Mouse (Mus musculus) liver, embryonic 13.5 days (tissue): Measurements from ENCODE around the gene Bag6. TPM values are rescaled to one million over a fixed set of nuclear protein-coding genes. Genes with fewer than 3 reads are reported as not detected.

Experiments
- ATAC-seq: fragments of 200-750 bp; cut with Nextera tagmentation; 2 replicates; pipeline ENCODE4 v1.8.0; 2017; ENCODE audit warnings: low read depth, mild to moderate bottlenecking, moderate number of reproducible peaks, moderate library complexity
- DNase-seq: peaks from one replicate; pipeline ENCODE4 v3.0.0; 2022
- H3K27ac ChIP-seq: fragments of 300-500 bp; sonication (generic); 2 replicates; pipeline ENCODE4 v1.5.1; 2015; ENCODE audit warnings: moderate library complexity, mild to moderate bottlenecking, inconsistent platforms
- H3K27me3 ChIP-seq: fragments of 300-500 bp; sonication (generic); 2 replicates; pipeline ENCODE4 v1.6.1; 2015; ENCODE audit warnings: mild to moderate bottlenecking, inconsistent platforms
- H3K36me3 ChIP-seq: fragments of 300-500 bp; sonication (generic); 2 replicates; pipeline ENCODE4 v1.6.1; 2015; ENCODE audit warnings: mild to moderate bottlenecking, inconsistent platforms
- H3K4me1 ChIP-seq: fragments of 300-500 bp; sonication (generic); replicated peaks from 2 replicates; pipeline ENCODE4 v1.6.1; 2015; ENCODE audit warnings: inconsistent platforms
- H3K4me2 ChIP-seq: fragments of 300-500 bp; sonication (generic); 2 replicates; pipeline ENCODE4 v1.6.1; 2015; ENCODE audit warnings: inconsistent platforms, mild to moderate bottlenecking, moderate library complexity
- H3K4me3 ChIP-seq: fragments of 300-500 bp; sonication (generic); replicated peaks from 2 replicates; pipeline ENCODE4 v1.5.1; 2015; ENCODE audit warnings: mild to moderate bottlenecking, inconsistent platforms
- H3K9ac ChIP-seq: fragments of 300-500 bp; sonication (generic); 2 replicates; pipeline ENCODE4 v1.6.1; 2015; ENCODE audit warnings: mild to moderate bottlenecking, inconsistent platforms
- H3K9me3 ChIP-seq: fragments of 300-500 bp; sonication (generic); replicated peaks from 2 replicates; pipeline ENCODE4 v1.6.1; 2016; ENCODE audit warnings: inconsistent platforms
- WGBS: fragments of 180-500 bp; shearing (Covaris S2); methylation state at CpG from one replicate; pipeline ENCODE4 v1.1.7; 2015; ENCODE audit not compliant: insufficient replicate concordance; 5-methylcytosine and 5-hydroxymethylcytosine counted together
- polyA plus RNA-seq: library from polyadenylated mRNA; unstranded; fragments of >200 nt; fragmentation: Nextera tagmentation; extraction: Ambion mirVana; gene quantifications from 2 replicates; pipeline ENCODE4 v1.2.1, GENCODE M21; 2015

Bag6 gene
- 22.4 and 27.4 TPM in 2 replicates for polyA plus RNA-seq

DNA sequence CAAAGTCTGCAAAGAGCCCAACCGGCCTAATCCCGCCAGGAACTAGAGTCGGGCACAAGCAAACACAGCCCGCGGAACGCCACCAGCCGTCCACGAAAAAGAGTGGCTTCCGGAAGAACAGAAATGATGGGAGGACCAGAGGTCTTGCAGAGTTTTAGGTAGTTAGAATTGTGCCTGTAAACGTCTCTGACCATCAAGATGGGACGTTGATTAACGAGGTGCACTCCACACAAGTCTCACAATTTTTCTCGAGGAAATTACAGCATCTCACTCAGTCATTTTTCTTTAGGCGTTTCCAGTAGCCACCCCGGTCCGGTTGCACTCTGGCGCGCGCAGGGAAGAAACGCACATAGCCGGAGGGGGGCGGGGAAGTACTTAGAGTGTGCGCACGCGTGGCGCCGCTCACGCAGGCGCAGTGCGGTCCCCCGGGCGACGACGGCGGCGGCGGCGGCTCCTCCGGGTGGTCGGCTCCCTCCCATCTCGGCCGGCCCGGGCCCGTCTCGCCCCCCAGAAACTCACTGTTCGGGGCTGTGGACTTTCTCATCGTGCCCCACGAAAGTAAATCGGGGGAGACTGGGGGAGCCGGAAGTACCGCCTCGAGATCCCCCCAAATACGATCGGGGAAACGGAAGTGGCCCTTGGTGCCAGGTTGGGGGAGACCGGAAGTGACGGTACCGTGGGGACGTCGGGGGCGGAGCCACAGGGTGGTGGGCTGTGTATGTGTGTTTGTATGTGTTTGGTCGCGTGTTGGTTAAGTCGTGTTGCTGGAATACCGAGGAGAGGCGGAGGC is at the start of gene Bag6:
Bag6 (plus strand) TSS at position 378 of the 790 bp plus-strand sequence.
- DNase-seq: peak; percentile 90
- ATAC-seq: peak; percentile 90
- peak within 1 kb of the TSS; percentile 89 for H3K27ac ChIP-seq
- peak within 1 kb of the TSS; percentile 81 for H3K9ac ChIP-seq
- peaks cover 45% of the 10 kb centered on the region for H3K4me1 ChIP-seq
- peak within 1 kb of the TSS; percentile 92 for H3K4me2 ChIP-seq
- peaks cover 27% of the 10 kb centered on the region for H3K36me3 ChIP-seq
- H3K9me3 ChIP-seq: no peaks in the 10 kb centered on the region
- no peaks in the 10 kb centered on the region for H3K27me3 ChIP-seq
- peak within 1 kb of the TSS; percentile 87 for H3K4me3 ChIP-seq
- WGBS: under 1% methylated on average over 66 of the region's 66 CpGs

DNA sequence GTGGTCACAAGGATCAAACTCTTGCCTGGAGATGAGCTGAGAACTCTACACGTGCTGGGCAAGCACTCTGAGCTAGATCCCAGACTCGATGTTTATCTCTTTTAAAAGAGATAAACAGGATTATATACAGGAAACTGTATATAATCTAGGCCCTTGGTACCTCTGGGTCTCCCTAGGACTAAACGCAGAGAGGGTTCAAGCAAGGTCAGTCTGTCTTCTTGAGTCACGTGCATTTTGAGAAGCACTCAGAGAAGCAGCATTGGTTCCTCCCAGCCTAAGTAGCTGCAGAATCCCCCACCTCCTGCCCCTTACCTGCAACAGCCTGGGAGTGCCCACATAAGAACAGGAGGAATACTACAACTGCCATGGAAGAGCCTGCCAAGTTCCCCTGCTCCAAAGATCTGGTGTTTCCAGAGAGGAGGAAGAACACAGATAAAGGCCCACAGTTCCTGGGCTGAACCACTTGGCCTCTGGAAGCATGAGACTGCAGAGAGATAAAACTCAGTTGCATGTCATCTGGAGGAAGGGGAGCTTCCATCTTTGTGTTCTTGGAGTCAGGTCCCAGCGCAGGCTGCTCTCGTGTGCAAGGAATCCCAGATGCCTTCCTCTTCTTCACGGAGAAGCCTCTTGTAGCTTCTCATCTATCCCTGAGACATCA is 49.6 kb upstream of the Bag6 start, which contains the start of gene Ly6g6f:
Ly6g6f (minus strand) TSS at position 403 of the 658 bp plus-strand sequence.
- peaks cover 37% of the 10 kb centered on the region for H3K4me1 ChIP-seq
- no peaks in the 10 kb centered on the region for H3K9me3 ChIP-seq
- WGBS: 40% methylated on average over 7 of the region's 7 CpGs

DNA sequence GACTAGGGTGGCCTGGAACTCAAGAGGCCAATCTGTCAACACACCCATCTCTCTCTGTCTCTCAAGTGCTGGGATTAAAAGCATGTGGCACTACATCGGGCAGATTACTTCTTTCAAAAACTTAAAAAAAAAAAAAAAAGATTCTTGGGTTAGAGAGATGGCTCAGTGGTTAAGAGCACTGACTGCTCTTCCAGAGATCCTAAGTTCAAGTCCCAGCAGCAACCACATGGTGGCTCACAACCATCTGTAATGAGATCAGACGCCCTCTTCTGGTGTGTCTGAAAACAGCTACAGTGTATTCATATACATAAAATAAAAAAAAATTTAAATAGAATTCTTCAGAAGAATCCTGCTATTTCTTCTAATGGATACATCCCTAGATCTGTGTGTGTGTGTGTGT is 46.8 kb upstream of the Bag6 start:
- Histone ChIP-seq H3K9me3 (no peaks in the 10 kb centered on the region), H3K4me2 (no peak overlapping the region), H3K4me1 (peaks cover 53% of the 10 kb centered on the region), H3K9ac (no peak overlapping the region), H3K4me3 (no peak overlapping the region), H3K27me3 (0 out of 2 replicates have a peak, but pooled peaks cover 4% of the 10 kb centered on the region), H3K27ac (no peak overlapping the region), H3K36me3 (peaks cover 25% of the 10 kb centered on the region)
- WGBS: 34% methylated on average over 2 of the region's 2 CpGs
- ATAC-seq (no peak), DNase-seq (no peak)

More for the DNA sequence above, 49.6 kb upstream of the Bag6 start, which contains the start of gene Ly6g6f:
- Histone ChIP-seq H3K27ac (peak within 1 kb of the TSS; percentile 43), H3K4me2 (no peak within 1 kb of the TSS), H3K9ac (no peak within 1 kb of the TSS; the same call in 1 of the 2 replicates), H3K36me3 (no peaks in the 10 kb centered on the region; the same call in 1 of the 2 replicates), H3K27me3 (0 out of 2 replicates have a peak, but pooled peaks cover 4% of the 10 kb centered on the region), H3K4me3 (no peak within 1 kb of the TSS)
- DNase-seq: no peak
- ATAC-seq: no peak

DNA sequence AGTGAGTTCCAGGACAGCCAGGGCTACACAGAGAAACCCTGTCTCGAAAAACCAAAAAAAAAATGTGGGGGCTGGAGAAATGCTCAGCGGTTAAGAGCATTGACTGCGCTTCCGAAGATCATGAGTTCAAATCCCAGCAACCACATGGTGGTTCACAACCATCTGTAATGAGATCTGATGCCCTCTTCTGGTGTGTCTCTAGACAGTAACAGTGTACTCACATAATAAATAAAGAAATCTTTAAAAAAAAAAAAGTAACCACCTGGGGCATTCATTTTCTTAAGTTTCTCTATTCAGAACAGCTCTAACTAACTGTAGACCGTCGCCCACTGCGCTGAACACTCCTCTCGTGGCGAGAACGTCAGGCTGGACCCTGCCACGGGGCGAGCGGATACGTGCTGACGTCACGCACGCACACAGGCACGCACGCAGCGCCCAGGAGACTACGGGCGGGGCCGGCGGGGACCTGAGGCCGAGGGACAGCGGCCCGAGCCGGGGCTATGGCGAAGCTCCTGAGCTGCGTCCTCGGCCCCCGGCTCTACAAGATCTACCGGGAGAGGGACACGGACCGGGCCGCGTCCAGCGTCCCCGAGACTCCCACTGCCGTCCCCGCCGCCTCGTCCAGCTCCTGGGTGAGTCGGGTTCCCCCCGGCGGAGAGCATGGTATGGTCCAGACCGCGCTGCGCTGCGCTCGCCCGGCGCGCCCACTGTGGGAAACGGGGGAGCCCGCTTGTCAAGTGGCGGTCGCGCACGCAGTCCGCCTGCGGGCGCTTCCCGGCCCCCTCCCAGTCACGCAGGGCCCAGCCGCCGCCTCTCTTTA is 45.9 kb upstream of the Bag6 start, which contains the start of gene Abhd16a:
Abhd16a (plus strand) TSS at position 439 of the 820 bp plus-strand sequence.
- DNase-seq (peak; percentile 92), ATAC-seq (peak; percentile 96)
- peak within 1 kb of the TSS; percentile 87 for H3K9ac ChIP-seq
- no peaks in the 10 kb centered on the region for H3K9me3 ChIP-seq
- H3K36me3 ChIP-seq: peaks cover 34% of the 10 kb centered on the region
- WGBS: 2% methylated on average over 66 of the region's 67 CpGs
- H3K4me3 ChIP-seq: peak within 1 kb of the TSS; percentile 74
- H3K4me2 ChIP-seq: peak within 1 kb of the TSS; percentile 79
- peak within 1 kb of the TSS; percentile 91 for H3K27ac ChIP-seq
- H3K27me3 ChIP-seq: 0 out of 2 replicates have a peak, but pooled peaks cover 4% of the 10 kb centered on the region
- H3K4me1 ChIP-seq: peaks cover 49% of the 10 kb centered on the region

DNA sequence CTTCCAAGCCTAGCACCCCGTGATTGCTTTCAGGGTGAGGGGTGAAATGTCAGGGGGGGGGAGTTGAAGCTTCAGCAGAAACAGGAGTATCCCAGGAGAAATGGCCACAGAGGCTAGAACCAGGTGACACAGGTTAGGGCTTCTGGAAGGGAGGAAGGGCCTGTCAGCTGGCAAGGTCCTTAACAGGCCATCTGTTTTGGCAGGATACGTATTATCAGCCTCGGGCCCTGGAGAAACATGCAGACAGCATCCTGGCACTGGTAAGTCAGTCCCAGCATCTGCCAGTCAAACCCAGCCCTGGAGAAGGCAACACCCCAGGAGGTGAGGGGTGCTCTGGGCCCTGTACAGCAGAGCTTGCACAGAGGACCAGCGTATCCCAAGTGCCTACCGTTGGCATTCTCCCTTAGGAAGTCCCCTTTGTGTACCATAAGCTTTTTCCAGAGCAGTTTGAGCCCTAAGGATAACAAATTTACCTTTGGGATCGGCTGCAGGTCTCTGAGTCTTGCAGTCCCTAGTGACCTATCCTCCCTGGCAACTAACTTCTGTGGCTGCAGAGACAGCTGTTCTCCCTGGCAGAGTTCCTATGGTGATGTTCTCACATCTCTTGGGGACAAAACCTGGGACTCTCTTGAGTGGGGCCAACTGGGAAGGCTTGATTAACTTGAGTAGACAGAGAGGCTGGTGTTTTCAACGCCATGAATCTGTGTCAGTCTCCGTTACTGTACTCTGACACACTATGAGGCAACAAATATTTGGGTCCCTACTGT is 44.6 kb upstream of the Bag6 start:
- Histone ChIP-seq H3K9ac (peak overlapping the region; percentile 87), H3K4me1 (peaks cover 43% of the 10 kb centered on the region), H3K27ac (peak overlapping the region; percentile 91), H3K4me3 (peak overlapping the region; percentile 74), H3K36me3 (peaks cover 47% of the 10 kb centered on the region), H3K9me3 (no peaks in the 10 kb centered on the region), H3K27me3 (0 out of 2 replicates have a peak, but pooled peaks cover 4% of the 10 kb centered on the region), H3K4me2 (peak overlapping the region; percentile 79)
- 57% methylated on average over 8 of the region's 8 CpGs for WGBS
- DNase-seq (peak; percentile 67), ATAC-seq (peak; percentile 59)

DNA sequence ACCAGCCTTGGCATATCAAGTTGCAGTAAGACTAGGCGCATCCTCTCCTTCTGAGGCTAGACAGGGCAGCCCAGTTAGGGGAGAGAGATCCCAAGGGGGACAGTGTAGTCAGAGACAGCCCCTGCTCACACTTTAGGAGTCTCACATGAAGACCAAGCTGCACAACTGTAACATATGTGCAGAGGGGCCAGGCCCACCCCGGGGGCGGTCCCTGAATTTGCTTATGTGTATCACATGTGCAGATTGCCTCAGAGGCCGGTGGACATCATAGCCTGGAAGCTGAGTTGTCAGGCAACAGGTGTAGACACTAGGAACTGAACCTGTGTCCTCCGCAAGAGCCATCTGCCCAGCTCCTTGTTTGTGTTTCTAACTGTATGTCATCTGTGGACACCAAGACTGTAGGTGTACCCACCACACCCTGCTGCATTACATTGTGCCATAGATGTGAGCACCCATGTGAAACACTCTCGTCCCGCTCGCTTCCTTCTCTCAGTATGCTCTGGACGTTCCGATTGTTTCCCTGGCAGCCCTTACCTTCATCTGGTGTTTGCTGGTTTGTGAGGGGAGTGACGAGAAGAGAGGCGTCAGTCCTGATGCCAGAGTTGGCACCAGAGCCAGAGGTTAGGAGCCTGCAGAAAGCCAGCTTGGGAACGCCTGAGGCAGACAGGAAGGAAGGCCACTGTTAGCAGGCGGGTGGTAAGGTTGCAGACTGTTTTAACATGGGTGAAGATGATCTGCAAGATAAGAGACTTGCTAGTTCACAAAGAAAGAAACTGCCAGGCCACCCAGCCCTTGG is 42.4 kb upstream of the Bag6 start:
- H3K27me3 ChIP-seq: no peaks in the 10 kb centered on the region
- H3K4me2 ChIP-seq: no peak overlapping the region
- 86% methylated on average over 14 of the region's 14 CpGs for WGBS
- no peak for DNase-seq
- peaks cover 70% of the 10 kb centered on the region for H3K36me3 ChIP-seq
- no peak overlapping the region for H3K27ac ChIP-seq
- H3K9me3 ChIP-seq: no peaks in the 10 kb centered on the region
- H3K4me3 ChIP-seq: no peak overlapping the region
- ATAC-seq: no peak
- peaks cover 38% of the 10 kb centered on the region for H3K4me1 ChIP-seq
- no peak overlapping the region for H3K9ac ChIP-seq

DNA sequence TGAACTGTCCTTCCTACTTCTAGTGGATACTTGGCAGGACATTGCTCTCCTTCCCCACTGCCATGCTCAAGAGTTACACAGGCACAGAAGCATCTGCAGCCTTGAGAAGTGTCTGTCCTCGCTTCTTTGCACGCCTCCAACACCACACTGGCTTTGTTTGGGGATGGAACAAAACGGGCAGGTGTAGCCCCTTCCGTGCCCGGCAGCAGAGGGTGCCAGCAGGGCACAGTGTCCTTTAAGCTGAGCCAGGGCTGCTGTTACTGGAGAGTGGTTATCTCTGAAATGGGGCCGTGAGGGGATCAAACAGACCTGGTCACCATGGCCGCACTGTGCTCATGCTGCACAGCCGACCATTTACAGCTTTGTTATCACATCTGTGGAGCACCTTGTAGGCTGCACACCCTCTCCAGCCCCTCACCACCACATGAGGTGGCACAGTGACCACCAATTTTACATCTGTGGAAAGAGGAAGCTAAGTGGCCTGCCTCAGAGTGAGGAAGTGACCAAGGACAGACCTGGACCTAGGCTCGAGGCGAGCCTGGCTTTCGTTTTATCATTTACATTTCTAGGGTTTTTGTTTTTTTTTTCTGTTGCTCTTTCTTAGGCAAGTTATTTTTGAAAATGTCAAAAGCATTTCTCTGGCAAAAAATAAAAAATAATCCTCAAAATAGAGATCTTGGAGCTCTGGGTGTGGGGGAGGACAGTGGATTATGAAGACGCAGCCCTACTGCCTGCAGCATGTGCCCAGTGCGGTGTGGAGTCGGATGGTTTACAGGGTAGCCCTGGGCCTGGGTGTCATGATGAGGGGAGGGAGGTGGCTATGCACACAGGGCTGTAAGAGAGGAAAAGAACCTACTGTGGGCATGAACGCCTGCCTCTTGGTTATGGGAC is 40.3 kb upstream of the Bag6 start:
- Histone ChIP-seq H3K27ac (no peak overlapping the region), H3K27me3 (no peaks in the 10 kb centered on the region), H3K9ac (no peak overlapping the region), H3K9me3 (no peaks in the 10 kb centered on the region), H3K4me1 (peaks cover 31% of the 10 kb centered on the region), H3K4me2 (no peak overlapping the region), H3K36me3 (peaks cover 89% of the 10 kb centered on the region), H3K4me3 (no peak overlapping the region)
- WGBS: 78% methylated on average over 15 of the region's 15 CpGs
- ATAC-seq: no peak
- DNase-seq: no peak

DNA sequence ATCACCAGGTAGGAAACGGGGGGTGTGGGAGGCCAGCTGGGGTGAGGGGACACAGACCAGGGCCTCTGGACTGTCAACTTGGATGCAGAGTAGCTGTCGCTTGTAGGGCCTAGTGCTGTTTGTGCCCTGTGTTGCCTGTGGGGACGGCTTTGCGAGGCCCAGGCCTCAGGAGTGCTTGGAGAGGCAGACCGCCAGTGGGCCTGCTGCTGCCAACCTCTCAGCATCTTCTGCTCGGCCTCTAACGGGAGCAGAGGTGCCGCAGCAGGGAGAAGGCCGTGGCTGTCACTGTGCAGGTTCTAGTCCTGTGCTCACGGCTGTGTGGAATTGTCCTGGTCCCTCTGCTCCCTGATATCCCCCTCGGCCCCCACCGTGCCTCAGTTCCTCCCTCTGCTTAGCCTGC is 38.4 kb upstream of the Bag6 start:
- ATAC-seq: no peak
- WGBS: 88% methylated on average over 12 of the region's 12 CpGs
- Histone ChIP-seq H3K4me2 (no peak overlapping the region), H3K9me3 (no peaks in the 10 kb centered on the region), H3K36me3 (peaks cover 97% of the 10 kb centered on the region), H3K27me3 (no peaks in the 10 kb centered on the region), H3K27ac (no peak overlapping the region), H3K4me3 (no peak overlapping the region), H3K9ac (no peak overlapping the region), H3K4me1 (peaks cover 28% of the 10 kb centered on the region)
- no peak for DNase-seq

DNA sequence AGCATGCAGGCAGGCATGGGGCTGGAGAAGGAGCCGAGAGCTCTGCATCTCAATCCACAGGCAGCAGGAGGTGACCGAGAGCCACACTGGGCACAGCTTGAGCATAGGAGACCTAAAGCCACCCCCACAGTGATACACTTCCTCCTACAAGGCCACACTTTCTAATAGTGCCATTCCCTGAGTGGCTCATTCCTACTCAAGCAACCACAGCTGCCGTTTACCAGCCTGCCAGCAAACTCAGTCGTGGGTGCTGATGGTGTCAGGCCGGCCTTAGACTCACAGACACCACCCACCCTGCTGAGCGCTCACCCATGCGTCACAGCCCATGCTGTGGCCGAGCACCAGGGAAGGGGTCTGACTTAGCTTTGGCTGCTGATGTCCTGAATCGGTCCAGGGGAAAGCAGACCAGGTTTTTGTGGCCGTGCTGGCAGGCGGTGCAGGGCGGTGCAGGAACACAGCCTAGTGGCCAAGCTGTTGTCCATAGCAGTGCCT is 37.8 kb upstream of the Bag6 start:
- ATAC-seq (no peak), DNase-seq (no peak)
- H3K9ac ChIP-seq: no peak overlapping the region
- H3K4me2 ChIP-seq: no peak overlapping the region
- no peak overlapping the region for H3K4me3 ChIP-seq
- no peak overlapping the region for H3K27ac ChIP-seq
- H3K27me3 ChIP-seq: no peaks in the 10 kb centered on the region
- H3K4me1 ChIP-seq: peaks cover 31% of the 10 kb centered on the region
- H3K36me3 ChIP-seq: peaks cover 98% of the 10 kb centered on the region
- H3K9me3 ChIP-seq: no peaks in the 10 kb centered on the region
- WGBS: 87% methylated on average over 12 of the region's 12 CpGs
